Comparison of ENCODE assay signal across 24 mouse cellular contexts in the genomic region with DNA sequence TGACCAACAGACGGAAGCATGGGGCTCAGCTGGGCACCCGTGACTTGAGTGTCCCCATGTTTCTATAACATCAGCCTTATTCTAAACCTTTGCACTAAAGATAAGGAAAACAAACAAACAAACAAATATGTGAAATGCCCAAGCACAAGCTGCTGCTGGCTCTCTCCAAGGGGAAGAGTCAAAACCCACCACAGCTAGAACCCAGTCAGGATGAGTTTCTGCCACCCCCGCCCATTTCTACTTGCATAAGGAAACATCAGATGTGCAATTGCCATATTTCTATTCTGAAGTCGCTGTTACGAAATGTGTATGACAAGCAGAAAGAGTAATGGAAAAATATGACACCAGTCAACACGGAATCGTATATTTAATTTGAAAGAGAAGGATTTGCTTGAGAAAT.
DNase-seq lines count a peak whose midpoint lies in the region; ATAC-seq and TF ChIP-seq lines count a peak whose summit lies in the region.
"Had no signal": no experiment of that assay in that cellular context is flagged by ENCODE, and none has a peak within 500 bp of the region (broad histone marks: within the 10 kb centered on the region; RNA-seq: fewer than 3 reads in every experiment).

No protein-coding gene starts in this region.

- no peaks in the 10 kb centered on the region for H3K36me3 ChIP-seq in lung, embryonic 16.5 days (ENCODE audit: control insufficient read depth, insufficient read depth, low read length)
- H3K36me3 ChIP-seq in lung, postnatal 0 days (ENCODE audit: insufficient read depth, low read length) = no peaks in the 10 kb centered on the region
- no peaks in the 10 kb centered on the region for H3K36me3 ChIP-seq in forebrain, embryonic 16.5 days (ENCODE audit: control insufficient read depth, insufficient read depth)
- H3K36me3 ChIP-seq: G1E had no signal

- no peak overlapping the region for H3K27ac ChIP-seq in lung, embryonic 16.5 days (ENCODE audit: low read length)
- H3K27ac ChIP-seq in lung, postnatal 0 days (ENCODE audit: low read length) = no peak overlapping the region
- H3K27ac ChIP-seq in forebrain, embryonic 16.5 days (ENCODE audit: low read length) = no peak overlapping the region

- 58% methylated on average over 7 of the region's 7 CpGs for WGBS in lung, embryonic 16.5 days
- 60% methylated on average over 7 of the region's 7 CpGs for WGBS in lung, postnatal 0 days
- 86% methylated on average over 7 of the region's 7 CpGs for WGBS in forebrain, embryonic 16.5 days

- H3K4me3 ChIP-seq in lung, embryonic 16.5 days (ENCODE audit: low read length) = no peak overlapping the region
- no peak overlapping the region for H3K4me3 ChIP-seq in lung, postnatal 0 days (ENCODE audit: low read depth, low read length)
- no peak overlapping the region for H3K4me3 ChIP-seq in forebrain, embryonic 16.5 days (replicated peaks; ENCODE audit: low read length)

- no peaks in the 10 kb centered on the region for H3K27me3 ChIP-seq in lung, embryonic 16.5 days (ENCODE audit: control insufficient read depth, insufficient read depth, low read depth, low read length)
- H3K27me3 ChIP-seq in lung, postnatal 0 days (replicated peaks; ENCODE audit: insufficient read depth, low read length) = no peaks in the 10 kb centered on the region
- H3K27me3 ChIP-seq in forebrain, embryonic 16.5 days (replicated peaks; ENCODE audit: control insufficient read depth, insufficient read depth, low read length) = no peaks in the 10 kb centered on the region
- H3K27me3 ChIP-seq: CH12.LX had no signal

- no peaks in the 10 kb centered on the region for H3K9me3 ChIP-seq in lung, embryonic 16.5 days (ENCODE audit: control insufficient read depth, low read length)
- H3K9me3 ChIP-seq in lung, postnatal 0 days (ENCODE audit: low read length) = no peaks in the 10 kb centered on the region
- H3K9me3 ChIP-seq in forebrain, embryonic 16.5 days (ENCODE audit: control insufficient read depth, low read length) = no peaks in the 10 kb centered on the region
- H3K9me3 ChIP-seq: G1E had no signal

- peak; percentile 56; the same call in 1 of the 2 replicates for ATAC-seq in lung, embryonic 16.5 days (ENCODE audit: low read depth)
- ATAC-seq in lung, postnatal 0 days = peak; percentile 61
- ATAC-seq in forebrain, embryonic 16.5 days = no peak
- ATAC-seq: activated CD4-positive, CD25-positive, alpha-beta regulatory T cell, adult 4 months; CD4-positive, CD25-positive, alpha-beta regulatory T cell, adult 4 months; Patski had no signal

- no peak for TF ChIP-seq CTCF in lung, postnatal 0 days (IDR thresholded peaks at IDR 0.05)

- H3K9ac ChIP-seq in lung, embryonic 16.5 days (ENCODE audit: low read length) = no peak overlapping the region
- H3K9ac ChIP-seq in lung, postnatal 0 days (replicated peaks; ENCODE audit: low read depth) = no peak overlapping the region
- H3K9ac ChIP-seq in forebrain, embryonic 16.5 days (replicated peaks; ENCODE audit: low read depth, low read length) = no peak overlapping the region

- H3K4me1 ChIP-seq in lung, embryonic 16.5 days (replicated peaks; ENCODE audit: control insufficient read depth, insufficient read depth, low read length) = no peaks in the 10 kb centered on the region
- no peaks in the 10 kb centered on the region for H3K4me1 ChIP-seq in lung, postnatal 0 days (ENCODE audit: insufficient read depth, low read depth, low read length)
- H3K4me1 ChIP-seq in forebrain, embryonic 16.5 days (replicated peaks; ENCODE audit: control insufficient read depth, insufficient read depth, low read length) = no peaks in the 10 kb centered on the region

- no peak overlapping the region for H3K4me2 ChIP-seq in lung, embryonic 16.5 days (ENCODE audit: low read depth, low read length)
- no peak overlapping the region for H3K4me2 ChIP-seq in lung, postnatal 0 days (replicated peaks; ENCODE audit: low read depth, low read length)
- no peak overlapping the region for H3K4me2 ChIP-seq in forebrain, embryonic 16.5 days (ENCODE audit: low read length)

- no peak for TF ChIP-seq EP300 in lung, postnatal 0 days (IDR thresholded peaks at IDR 0.05)

- DNase-seq in lung, adult 18-20 months = no peak
- DNase-seq in lung, postnatal 0 days (ENCODE audit: low spot score) = peak; percentile 74
- DNase-seq in lung, postnatal 36 days = no peak
- DNase-seq in 3T3-L1 (ENCODE audit: low read depth, low spot score) (peak; percentile 20), 416B (ENCODE audit: low read depth) (peak; percentile 35)
- DNase-seq in thymus, postnatal 25 days = no peak
- DNase-seq: adrenal gland, adult 2 months; adrenal gland, adult 8-10 months; adrenal gland, postnatal 10 days; adrenal gland, postnatal 14 days; adrenal gland, postnatal 25 days; adrenal gland, postnatal 36 days; B cell, adult 2 months; cerebellum, adult 11 months; cerebellum, adult 11-12 months; cerebellum, adult 18-20 months; cerebellum, adult 2 months had no signal

Comparison
In these comparisons a context has a peak if more than half of its experiments do, and no peak if none do; other contexts are left out.
1. DNase-seq: peak in lung, postnatal 0 days (single experiment), 3T3-L1 (single experiment) and 416B (single experiment); none in lung, adult 18-20 months (0 of 2), lung, postnatal 36 days (single experiment) and thymus, postnatal 25 days (single experiment).